Mouse (Mus musculus) heart, postnatal 0 days (tissue): ENCODE data around the gene Ssbp3. TPM values are rescaled to one million over a fixed set of nuclear protein-coding genes. Genes with fewer than 3 reads are reported as not detected.
A peak's percentile ranks its signal among the peaks of the same experiment; 100 is the strongest.

ENCODE experiments used
- ATAC-seq: fragments of 200-750 bp; cut with Nextera tagmentation; 2 replicates; pipeline ENCODE4 v1.8.0; 2017; ENCODE audit warnings: low read depth, moderate number of reproducible peaks, moderate library complexity; ENCODE audit not compliant: insufficient read depth
- DNase-seq: peaks from one replicate; pipeline ENCODE4 v3.0.0-alpha.2; 2016; ENCODE audit warnings: low spot score
- H3K27ac ChIP-seq: fragments of 300-500 bp; sonication (generic); 2 replicates; pipeline ENCODE4 v1.5.1; 2014; ENCODE audit warnings: low read depth, mild to moderate bottlenecking
- H3K27me3 ChIP-seq: fragments of 300-500 bp; sonication (generic); 2 replicates; pipeline ENCODE4 v1.6.1; 2014; ENCODE audit warnings: low read length, mixed read lengths; ENCODE audit not compliant: control insufficient read depth, insufficient read depth
- H3K36me3 ChIP-seq: fragments of 300-500 bp; sonication (generic); replicated peaks from 2 replicates; pipeline ENCODE4 v1.6.1; 2014; ENCODE audit warnings: low read length, mixed read lengths; ENCODE audit not compliant: control insufficient read depth, insufficient read depth
- H3K4me1 ChIP-seq: fragments of 300-500 bp; sonication (generic); 2 replicates; pipeline ENCODE4 v1.6.1; 2014; ENCODE audit warnings: antibody characterized with exemption; ENCODE audit not compliant: control insufficient read depth, insufficient read depth
- H3K4me2 ChIP-seq: fragments of 300-500 bp; sonication (generic); 2 replicates; pipeline ENCODE4 v1.6.1; 2014; ENCODE audit warnings: low read depth, mild to moderate bottlenecking, low read length, moderate library complexity
- H3K4me3 ChIP-seq: fragments of 300-500 bp; sonication (generic); 2 replicates; pipeline ENCODE4 v1.5.1; 2014; ENCODE audit warnings: low read depth, low read length
- H3K9ac ChIP-seq: fragments of 300-500 bp; sonication (generic); replicated peaks from 2 replicates; pipeline ENCODE4 v1.6.1; 2014; ENCODE audit warnings: low read depth, low read length, mixed read lengths
- H3K9me3 ChIP-seq: fragments of 300-500 bp; sonication (generic); replicated peaks from 2 replicates; pipeline ENCODE4 v1.6.1; 2016; ENCODE audit warnings: low read length; ENCODE audit not compliant: control insufficient read depth
- CTCF ChIP-seq: IDR thresholded peaks from 2 replicates; pipeline ENCODE4 v1.5.1; 2016; ENCODE audit warnings: antibody characterized with exemption, control low read depth, low read depth
- EP300 ChIP-seq: IDR thresholded peaks from 2 replicates; pipeline ENCODE4 v1.6.1; 2016; ENCODE audit warnings: antibody characterized with exemption, low read depth
- WGBS: fragments of 180-500 bp; shearing (Covaris S2); extraction: QIAGEN DNeasy Blood & Tissue Kit; methylation state at CpG from one replicate; pipeline ENCODE4 v1.1.7; 2014; 5-methylcytosine and 5-hydroxymethylcytosine counted together
- polyA plus RNA-seq: library from polyadenylated mRNA; unstranded; fragments of >200 nt; fragmentation: Nextera tagmentation; extraction: Ambion mirVana; gene quantifications from 2 replicates; pipeline ENCODE4 v1.2.1, GENCODE M21; 2015
- total RNA-seq: library from RNA; depleted of rRNA; stranded (reverse); fragments of >200 nt; gene quantifications from 2 replicates; pipeline ENCODE4 v1.2.3, GENCODE M21; 2014; ENCODE audit warnings: low replicate concordance

Gene Ssbp3
- total and polyA plus RNA-seq, 2 experiments from 2014 or later, result 25.9 to 35.6 TPM

DNA sequence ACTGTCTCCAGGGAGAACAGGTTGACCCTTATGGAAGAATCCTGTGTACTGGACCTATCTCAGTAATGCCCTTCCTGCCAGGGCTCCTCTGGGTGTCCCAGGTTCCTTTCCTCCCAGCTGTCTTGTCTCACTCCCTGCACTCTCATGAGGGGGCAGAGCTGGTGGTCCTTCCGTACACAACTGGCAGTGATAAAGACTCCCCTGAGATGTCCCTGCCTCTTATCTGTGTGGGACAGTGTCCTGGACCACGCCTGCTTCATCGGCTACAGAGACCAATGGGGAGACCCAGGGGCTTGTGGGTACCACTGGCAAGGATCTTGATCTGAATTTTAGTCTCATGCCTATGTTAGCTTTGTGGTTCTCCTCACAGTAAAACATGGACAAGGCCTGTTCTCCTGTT, 12.4 kb downstream of the Ssbp3 start:
- DNase-seq (no peak), ATAC-seq (no peak)
- Histone ChIP-seq H3K9me3 (no peaks in the 10 kb centered on the region), H3K27me3 (no peaks in the 10 kb centered on the region), H3K4me2 (no peak overlapping the region), H3K36me3 (peaks cover 62% of the 10 kb centered on the region), H3K4me1 (0 out of 2 replicates have a peak, but pooled peaks cover 8% of the 10 kb centered on the region), H3K4me3 (no peak overlapping the region), H3K27ac (no peak overlapping the region), H3K9ac (no peak overlapping the region)
- 72% methylated on average over 3 of the region's 3 CpGs for WGBS
- no peak for TF ChIP-seq CTCF
- TF ChIP-seq EP300, result no peak

GRCm38 (mm10) chr4:106924175-106924574, 13.7 kb downstream of the Ssbp3 start:
- 75% methylated on average over 4 of the region's 4 CpGs for WGBS
- DNase-seq, result no peak

DNA sequence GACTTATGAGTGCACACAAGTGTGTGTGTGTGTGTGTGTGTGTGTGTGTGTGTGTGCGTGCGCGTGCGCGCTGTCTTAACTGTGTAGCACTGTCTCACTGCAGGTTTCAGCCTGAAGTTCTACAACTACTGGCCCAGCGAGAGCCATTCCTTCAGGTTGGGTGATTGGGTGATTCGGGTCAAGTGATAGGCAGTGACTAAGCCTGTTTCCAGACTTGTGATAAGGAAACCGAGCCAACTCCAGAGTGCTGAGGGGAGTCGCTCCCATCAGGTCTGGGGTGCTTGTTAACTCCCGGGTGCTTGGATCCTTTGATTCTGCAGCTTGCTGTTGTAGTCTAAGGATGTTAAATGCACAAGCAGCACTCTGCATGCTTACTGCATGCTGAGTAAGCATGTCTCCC, 14.4 kb downstream of the Ssbp3 start:
- Histone ChIP-seq H3K36me3 (peaks cover 43% of the 10 kb centered on the region), H3K4me2 (no peak overlapping the region), H3K4me1 (peaks cover 17% of the 10 kb centered on the region), H3K9ac (no peak overlapping the region), H3K27ac (no peak overlapping the region), H3K4me3 (no peak overlapping the region), H3K9me3 (no peaks in the 10 kb centered on the region), H3K27me3 (no peaks in the 10 kb centered on the region)
- TF ChIP-seq CTCF (no peak), EP300 (no peak)
- DNase-seq (no peak), ATAC-seq (no peak; the same call in 1 of the 2 replicates)
- 70% methylated on average over 10 of the region's 10 CpGs for WGBS

More at GRCm38 (mm10) chr4:106924175-106924574, 13.7 kb downstream of the Ssbp3 start:
- no peak overlapping the region for H3K9ac ChIP-seq
- peaks cover 50% of the 10 kb centered on the region for H3K36me3 ChIP-seq
- no peak for ATAC-seq
- no peak overlapping the region for H3K27ac ChIP-seq
- no peaks in the 10 kb centered on the region for H3K27me3 ChIP-seq
- H3K4me3 ChIP-seq, result no peak overlapping the region
- no peaks in the 10 kb centered on the region for H3K9me3 ChIP-seq
- H3K4me2 ChIP-seq, result no peak overlapping the region
- peaks cover 16% of the 10 kb centered on the region for H3K4me1 ChIP-seq
- TF ChIP-seq EP300, result no peak
- TF ChIP-seq CTCF, result no peak

DNA sequence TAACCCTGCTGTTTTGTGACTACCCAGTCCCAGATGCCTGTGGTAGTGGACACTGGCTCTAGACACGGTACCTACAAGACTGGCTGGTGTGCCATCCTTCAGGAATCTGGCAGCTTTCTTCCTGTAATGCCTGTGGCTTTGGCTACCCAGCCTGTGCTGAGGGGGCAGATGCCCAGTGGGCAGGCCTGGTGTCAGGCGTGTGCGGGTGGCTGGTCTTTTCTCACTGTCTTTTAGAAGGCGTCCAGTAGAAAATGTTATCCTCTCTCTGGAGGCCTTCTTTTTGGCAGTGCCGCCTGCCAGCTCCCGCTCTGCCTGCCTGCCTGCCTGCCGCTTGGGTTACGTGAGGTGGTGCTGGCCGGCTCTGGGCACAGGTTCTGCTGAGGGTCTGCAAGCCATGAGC, 15.9 kb downstream of the Ssbp3 start:
- H3K9ac ChIP-seq, result no peak overlapping the region
- DNase-seq (no peak), ATAC-seq (no peak)
- TF ChIP-seq CTCF, result no peak
- TF ChIP-seq EP300, result no peak
- peaks cover 14% of the 10 kb centered on the region for H3K4me1 ChIP-seq
- no peaks in the 10 kb centered on the region for H3K9me3 ChIP-seq
- H3K27ac ChIP-seq, result no peak overlapping the region
- no peak overlapping the region for H3K4me3 ChIP-seq
- H3K36me3 ChIP-seq, result peaks cover 31% of the 10 kb centered on the region
- 92% methylated on average over 9 of the region's 9 CpGs for WGBS
- no peak overlapping the region for H3K4me2 ChIP-seq
- H3K27me3 ChIP-seq, result no peaks in the 10 kb centered on the region

- WGBS, result 94% methylated on average over 6 of the region's 6 CpGs
- Histone ChIP-seq H3K9me3 (no peaks in the 10 kb centered on the region), H3K27me3 (no peaks in the 10 kb centered on the region), H3K4me2 (no peak overlapping the region), H3K4me1 (peaks cover 10% of the 10 kb centered on the region), H3K27ac (no peak overlapping the region), H3K4me3 (no peak overlapping the region), H3K9ac (no peak overlapping the region), H3K36me3 (peaks cover 31% of the 10 kb centered on the region)
- no peak for DNase-seq
- no peak for TF ChIP-seq EP300
- TF ChIP-seq CTCF, result no peak
- ATAC-seq, result no peak
Observed at GRCm38 (mm10) chr4:106927034-106927433, 16.5 kb downstream of the Ssbp3 start.

DNA sequence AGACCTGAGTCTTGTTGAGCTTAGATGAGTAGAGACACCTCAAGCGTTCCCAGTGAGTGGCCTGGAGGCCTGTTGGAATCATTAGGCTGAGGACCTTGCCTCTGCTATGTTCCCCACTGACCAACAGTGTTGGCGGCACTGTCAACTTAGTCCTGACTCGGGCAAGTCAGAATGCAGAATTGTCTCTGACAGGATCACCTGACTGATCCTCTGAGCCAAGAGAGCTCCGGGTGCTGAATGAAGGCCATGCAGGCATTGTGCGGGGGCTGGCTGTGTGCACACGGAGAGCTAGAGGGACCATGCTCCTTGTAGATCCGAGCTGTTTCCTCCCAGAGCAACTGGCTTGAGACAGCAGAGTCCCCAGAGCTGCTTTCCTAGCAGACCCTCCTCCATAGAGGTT, 18.5 kb downstream of the Ssbp3 start:
- TF ChIP-seq CTCF (no peak), EP300 (no peak)
- peak; percentile 67 for ATAC-seq
- Histone ChIP-seq H3K9ac (no peak overlapping the region), H3K27ac (no peak overlapping the region), H3K36me3 (peaks cover 20% of the 10 kb centered on the region), H3K4me3 (no peak overlapping the region), H3K4me1 (peaks cover 11% of the 10 kb centered on the region), H3K27me3 (no peaks in the 10 kb centered on the region), H3K4me2 (no peak overlapping the region), H3K9me3 (no peaks in the 10 kb centered on the region)
- 45% methylated on average over 7 of the region's 7 CpGs for WGBS
- no peak for DNase-seq
